Mouse (Mus musculus) left cerebral cortex, postnatal 36 days (tissue): ENCODE measurements around the gene Sf3b6. TPM values are rescaled to one million over a fixed set of nuclear protein-coding genes. Genes with fewer than 3 reads are reported as not detected.
A peak's percentile ranks its signal among the peaks of the same experiment; 100 is the strongest.

Experiments
- DNase-seq, 2 experiments: peaks; one replicate each; pipeline ENCODE4 v3.0.0; 2021 to 2022; ENCODE audit warnings: low spot score in 2 of 2, mixed read lengths in 1 of 2
- intact Hi-C: fragments of 180-260 bp; cut with DNase I; formaldehyde crosslinking; loops from one replicate; pipeline ENCODE4 v1.15.1; 2025
- total RNA-seq, 2 experiments: library from RNA; stranded (reverse); gene quantifications; 2 replicates each; pipeline ENCODE4 v1.2.3; 2021

The Sf3b6 gene
- total RNA-seq, 2 experiments from 2014 or later, result 82.3 to 103 TPM

DNA sequence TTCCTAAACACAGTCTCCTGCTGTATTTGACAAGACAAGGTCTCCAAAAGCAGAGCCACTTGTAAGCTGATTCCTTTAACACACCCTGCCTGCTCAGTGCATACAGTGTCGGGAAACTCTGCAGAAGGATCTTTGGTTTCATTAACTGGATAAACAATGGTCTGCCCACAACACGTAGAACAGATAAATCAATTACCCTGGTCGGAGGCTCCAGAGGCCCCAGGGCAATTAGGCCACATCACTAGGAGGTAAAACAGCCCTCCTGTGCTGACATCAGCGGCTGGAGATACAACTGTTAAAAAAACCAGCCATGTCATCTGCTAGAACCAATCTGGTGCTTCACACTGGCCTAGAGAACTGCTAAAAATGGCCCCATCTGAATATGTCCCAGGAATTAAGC lies 19.6 kb downstream of the Sf3b6 start:
- intact Hi-C loops, result no loop called here
- no peak for DNase-seq

- intact Hi-C loops, result loop anchor here (5.0 kb wide), 1 partner anchor 67 kb away; the partner anchor contains the start of gene Ubxn2a
- DNase-seq, result no peak
Measured at GRCm38 (mm10) chr12:4840010-4840409, 22.7 kb downstream of the Sf3b6 start.

- intact Hi-C loops, result loop anchor here (5.0 kb wide), 1 partner anchor 67 kb away; the partner anchor contains the start of gene Ubxn2a
Measured at GRCm38 (mm10) chr12:4840741-4841140, 23.4 kb downstream of the Sf3b6 start.

GRCm38 (mm10) chr12:4841392-4841887 lies 24.1 kb downstream of the Sf3b6 start, which contains the start of gene Fkbp1b:
TSS of gene Fkbp1b (minus strand) at chr12:4841591.
- intact Hi-C loops, result loop anchor here (5.0 kb wide), 1 partner anchor 66 kb away; the partner anchor contains the start of gene Ubxn2a
- DNase-seq, result peak; percentile 46 to 65

More at GRCm38 (mm10) chr12:4840741-4841140, 23.4 kb downstream of the Sf3b6 start:
- DNase-seq, result no peak

DNA sequence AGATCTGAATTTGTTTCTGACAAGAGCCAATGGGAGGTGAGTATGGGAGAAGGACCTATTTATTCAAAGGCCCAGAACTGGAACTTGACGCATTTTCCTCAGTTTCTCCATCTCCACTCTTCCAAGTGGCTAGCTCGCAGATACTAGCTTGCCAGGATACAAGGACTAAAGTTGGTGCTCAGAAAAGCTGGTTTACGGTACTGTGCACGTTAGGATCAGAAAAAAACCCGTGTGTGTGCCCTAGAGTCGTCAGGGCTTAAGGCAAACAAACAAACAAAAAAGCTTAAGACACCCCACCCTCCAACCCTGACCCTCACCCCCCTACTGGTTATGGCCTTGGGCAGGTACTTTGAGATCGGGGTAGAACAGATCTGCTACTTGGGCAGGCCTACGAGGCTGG lies 25.1 kb downstream of the Sf3b6 start:
- intact Hi-C loops, result loop anchor here (5.0 kb wide), 1 partner anchor 65 kb away; the partner anchor contains the start of gene Ubxn2a
- no peak for DNase-seq

DNA sequence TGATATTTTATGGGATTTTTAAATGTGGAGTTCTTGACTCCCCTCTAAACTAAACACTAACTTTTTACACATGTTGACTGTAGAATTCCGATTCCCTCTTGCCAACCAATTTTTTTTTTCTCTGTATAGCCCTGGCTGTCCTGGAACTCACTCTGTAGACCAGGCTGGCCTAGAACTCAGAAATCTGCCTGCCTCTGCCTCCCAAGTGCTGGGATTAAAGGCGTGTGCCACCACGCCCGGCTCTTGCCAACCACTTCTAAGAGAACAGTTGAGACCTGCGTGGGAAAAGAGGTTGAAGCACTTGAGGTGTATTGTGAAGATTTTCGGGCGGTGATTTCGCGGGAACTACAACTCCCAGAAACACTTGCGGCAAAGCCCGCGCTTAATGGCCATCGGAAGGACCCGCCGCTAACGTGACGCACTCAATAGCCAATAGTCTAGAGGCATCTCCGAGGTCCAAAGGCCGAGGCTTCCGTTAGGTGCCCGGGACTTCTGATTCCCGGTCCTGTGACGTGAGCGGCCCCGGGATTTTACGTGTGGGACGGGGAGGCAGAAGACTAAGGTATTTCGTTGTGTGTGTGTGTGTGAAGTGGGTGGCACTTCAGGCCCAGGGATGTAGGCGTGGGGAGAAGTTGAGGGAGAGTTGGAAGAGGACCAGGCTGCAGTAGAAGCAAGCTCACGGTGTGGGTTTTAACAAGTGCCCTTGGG lies 25.7 kb downstream of the Sf3b6 start, which contains the start of gene Wdcp:
Gene Wdcp (plus strand): TSS at position 414 of the 708 bp plus-strand sequence.
- peak; percentile 89 to 90 for DNase-seq
- intact Hi-C loops, result loop anchor here (5.0 kb wide), 1 partner anchor 64 kb away; the partner anchor contains the start of gene Ubxn2a

DNA sequence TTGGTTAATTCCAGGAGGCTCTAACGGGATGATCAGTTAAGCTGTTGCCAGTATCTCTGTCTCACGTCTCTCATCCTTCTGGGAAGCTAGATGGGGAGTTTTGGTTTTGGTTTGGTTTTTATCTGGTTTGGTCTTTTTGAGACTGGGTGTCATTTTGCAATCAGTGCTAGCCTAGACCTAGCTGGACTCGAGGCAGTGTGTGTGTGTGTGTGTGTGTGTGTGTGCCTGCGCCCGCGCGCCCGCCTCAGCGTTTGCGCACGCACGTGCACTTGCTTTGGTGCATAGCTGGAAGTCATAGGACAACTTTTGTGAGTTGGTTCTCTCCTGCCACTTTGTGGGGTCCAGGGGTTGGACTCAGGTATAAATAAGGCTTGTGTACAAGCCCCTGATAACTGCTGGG lies 26.4 kb downstream of the Sf3b6 start:
- no peak for DNase-seq
- intact Hi-C loops, result loop anchor here (5.0 kb wide), 1 partner anchor 64 kb away; the partner anchor contains the start of gene Ubxn2a

DNA sequence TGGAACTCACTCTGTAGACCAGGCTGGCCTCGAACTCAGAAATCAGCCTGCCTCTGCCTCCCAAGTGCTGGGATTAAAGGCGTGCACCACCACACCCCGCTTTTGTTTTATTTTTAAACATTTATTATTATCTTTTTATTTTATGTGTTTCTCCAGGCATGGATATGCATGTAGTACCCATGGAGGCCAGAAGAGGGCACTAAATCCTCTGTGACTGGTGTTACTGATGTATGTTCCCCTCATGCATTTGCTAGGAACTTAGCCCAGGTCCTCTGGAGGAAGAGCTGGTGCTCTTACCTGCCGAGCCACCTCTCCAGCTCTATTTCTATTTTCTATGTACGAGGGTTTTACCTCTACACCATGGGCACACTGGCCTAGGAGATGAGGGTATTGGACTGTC lies 38.8 kb downstream of the Sf3b6 start:
- DNase-seq, result no peak
- intact Hi-C loops, result no loop called here

DNA sequence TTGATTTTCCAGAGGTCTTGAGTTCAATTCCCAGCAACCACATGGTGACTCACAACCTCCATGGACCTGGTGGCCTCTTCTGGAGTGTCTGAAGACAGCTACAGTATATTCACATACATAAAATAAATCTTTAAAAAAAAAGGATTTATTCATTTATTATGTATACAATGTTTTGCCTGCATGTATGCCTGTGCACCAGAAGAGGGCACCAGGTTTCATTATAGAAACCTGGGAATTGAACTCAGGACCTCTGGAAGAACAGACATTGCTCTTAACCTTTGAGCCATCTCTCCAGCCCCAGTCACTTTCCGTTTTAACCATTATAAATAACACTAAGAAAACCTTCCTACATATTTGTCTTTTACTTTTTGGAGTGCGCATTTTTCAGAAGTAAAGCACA lies 39.5 kb downstream of the Sf3b6 start:
- no peak for DNase-seq
- intact Hi-C loops, result no loop called here

DNA sequence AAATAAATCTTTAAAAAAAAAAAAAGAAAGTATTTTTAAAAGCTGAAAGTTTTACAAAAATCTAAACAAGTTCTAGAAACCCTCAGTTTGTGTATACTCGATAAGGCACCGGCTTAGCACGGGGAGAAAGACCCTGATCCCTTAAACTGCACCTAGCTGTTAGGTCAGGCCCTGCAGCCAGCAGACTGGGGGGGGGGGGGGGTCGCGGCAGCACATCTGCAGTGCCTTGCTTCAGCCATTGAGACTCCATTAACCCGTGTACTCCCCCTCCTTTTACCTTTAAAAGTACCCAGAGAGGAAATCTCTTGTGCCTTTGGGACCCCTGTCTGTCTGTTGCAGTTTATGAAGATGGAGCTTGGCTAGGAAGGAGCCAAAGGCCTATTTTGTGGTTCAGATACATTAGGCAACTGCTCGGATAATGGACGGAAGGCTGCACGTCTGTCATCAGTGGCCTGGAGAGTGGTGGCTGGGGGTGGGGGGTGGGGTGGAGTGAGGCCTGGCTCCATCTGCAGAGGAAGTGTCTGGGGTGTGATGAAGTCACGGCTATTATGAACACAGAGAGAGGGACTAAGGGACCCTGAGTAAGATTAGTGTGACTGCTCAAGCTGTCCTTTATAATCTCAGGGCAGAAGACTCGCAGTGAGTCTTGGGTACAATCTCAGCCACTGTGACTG lies 42.0 kb downstream of the Sf3b6 start:
- DNase-seq, result no peak
- intact Hi-C loops, result no loop called here

DNA sequence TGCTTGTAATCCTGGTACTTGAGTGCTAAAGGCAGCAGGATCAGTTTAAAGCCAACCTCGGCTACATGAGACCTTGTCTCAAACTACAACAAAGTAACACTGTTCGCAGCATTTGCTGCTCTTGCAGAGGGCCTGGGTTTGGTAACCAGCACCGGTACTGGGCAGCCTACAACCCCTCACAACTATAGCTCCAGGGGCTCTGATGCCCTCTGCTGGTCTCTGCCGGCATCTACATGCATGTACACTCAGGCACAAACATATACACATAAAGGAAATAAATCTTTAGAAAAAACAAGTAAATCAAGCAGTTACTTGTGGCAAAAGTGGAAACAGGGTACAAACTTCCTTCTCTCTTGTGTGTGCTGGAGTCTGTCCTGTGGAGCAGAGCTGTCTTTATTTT lies 45.3 kb downstream of the Sf3b6 start:
- intact Hi-C loops, result no loop called here

GRCm38 (mm10) chr12:4863654-4864337 lies 46.5 kb downstream of the Sf3b6 start:
- intact Hi-C loops, result no loop called here
- DNase-seq, result no peak

More for the DNA sequence above, 45.3 kb downstream of the Sf3b6 start:
- no peak for DNase-seq

DNA sequence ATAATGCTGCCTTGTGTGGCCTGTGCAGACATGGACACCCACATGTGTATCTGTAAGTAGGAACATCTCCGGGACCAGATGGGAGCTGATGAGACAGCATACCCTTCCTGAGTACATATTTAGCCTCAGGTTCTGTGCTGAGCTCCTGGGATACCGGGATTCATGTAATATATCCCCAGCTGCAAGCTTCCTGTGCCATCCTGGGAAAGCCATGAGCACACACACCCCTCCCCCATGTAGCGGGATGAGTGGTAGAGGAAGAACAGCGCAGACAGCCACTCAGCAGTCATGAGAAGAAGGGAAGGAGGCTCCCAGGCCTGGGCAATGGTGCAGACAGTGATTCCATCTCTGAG lies 47.0 kb downstream of the Sf3b6 start:
- intact Hi-C loops, result no loop called here
- peak; percentile 34 to 42 for DNase-seq

GRCm38 (mm10) chr12:4868924-4869323 lies 51.6 kb downstream of the Sf3b6 start:
- intact Hi-C loops, result no loop called here
- no peak for DNase-seq

DNA sequence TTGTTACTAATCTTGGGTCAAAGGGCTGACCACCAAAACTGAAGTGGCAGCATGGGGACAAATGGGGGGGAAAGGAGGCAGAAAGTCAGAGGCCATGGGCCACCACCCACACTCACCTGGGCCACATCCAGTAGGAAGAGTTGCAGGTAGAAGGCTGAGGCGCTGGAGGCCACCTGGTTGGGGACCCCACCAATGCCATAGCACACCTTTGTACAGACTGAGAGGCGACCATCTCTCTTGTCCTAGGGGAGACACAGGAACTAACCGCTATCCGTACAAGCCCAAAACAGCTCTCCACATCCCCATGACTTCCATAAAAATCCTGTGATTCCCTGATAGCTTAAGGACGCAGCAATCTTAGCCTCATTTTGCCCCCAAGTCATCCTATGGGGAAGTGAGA lies 53.9 kb downstream of the Sf3b6 start:
- intact Hi-C loops, result no loop called here

GRCm38 (mm10) chr12:4872273-4872672 lies 54.9 kb downstream of the Sf3b6 start:
- no peak for DNase-seq
- intact Hi-C loops, result no loop called here

More for the DNA sequence above, 53.9 kb downstream of the Sf3b6 start:
- no peak for DNase-seq

GRCm38 (mm10) chr12:4872983-4873477 lies 55.7 kb downstream of the Sf3b6 start:
- intact Hi-C loops, result no loop called here
- DNase-seq, result no peak

DNA sequence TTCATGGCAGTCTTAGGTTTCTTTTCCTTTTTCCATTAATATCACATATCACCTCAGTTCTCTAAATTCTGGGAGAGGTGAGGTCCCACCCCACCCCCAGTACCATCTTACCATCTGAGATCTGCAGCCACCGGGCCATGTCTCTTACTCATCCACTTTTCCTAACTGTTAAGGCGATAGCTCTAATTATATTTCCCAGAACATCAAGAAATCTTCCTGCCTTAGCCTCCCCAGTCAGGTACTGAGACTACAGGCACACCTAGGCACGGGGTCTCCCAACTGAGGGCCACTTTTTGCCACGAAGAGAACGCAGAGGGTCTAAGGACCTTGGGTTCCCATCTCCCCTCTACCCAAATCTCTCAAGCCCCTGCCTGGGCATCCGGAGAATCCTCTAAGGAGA lies 56.2 kb downstream of the Sf3b6 start:
- no peak for DNase-seq
- intact Hi-C loops, result no loop called here

DNA sequence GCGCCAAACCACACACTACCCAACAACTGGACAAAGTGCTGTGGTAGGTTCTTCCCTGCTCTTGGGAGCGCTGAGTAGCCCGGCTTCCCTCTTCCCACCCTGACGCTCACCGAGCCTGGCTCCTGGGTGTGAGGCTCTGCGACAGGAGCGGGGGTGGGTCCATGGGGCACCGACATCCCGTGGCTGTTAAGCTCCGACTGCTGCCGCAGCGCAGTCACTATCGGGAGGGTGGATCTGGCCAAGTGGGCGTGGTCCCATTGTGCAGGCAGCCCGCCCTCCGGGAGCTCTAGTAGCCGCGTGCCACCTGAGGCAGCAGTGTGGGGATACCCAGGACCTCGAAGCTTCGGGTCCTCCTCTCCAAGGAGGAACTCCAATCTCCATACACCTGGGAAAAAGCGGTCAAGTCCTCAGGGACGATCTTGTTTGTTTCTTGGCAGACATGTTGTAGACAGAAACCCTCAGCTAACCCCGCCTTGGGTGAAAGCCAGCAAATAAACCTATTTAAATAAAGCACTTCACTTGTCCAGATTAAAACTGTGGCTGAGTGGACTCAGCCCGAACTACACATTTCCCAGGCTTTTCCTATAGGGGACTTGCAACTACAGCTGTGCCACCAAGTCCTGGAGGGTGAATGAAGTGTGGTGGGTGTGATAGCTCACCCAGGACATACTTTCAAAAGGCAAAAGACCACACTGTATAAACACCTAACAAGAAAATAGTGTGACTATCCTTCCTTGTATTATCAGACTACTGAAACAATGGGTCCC lies 57.0 kb downstream of the Sf3b6 start, which contains the start of gene Mfsd2b:
Gene Mfsd2b (minus strand): TSS at position 199 of the 767 bp plus-strand sequence.
- peak; percentile 22 to 31 for DNase-seq
- intact Hi-C loops, result no loop called here
